Mouse (Mus musculus) stomach, postnatal 0 days (tissue): ENCODE measurements around the gene Ush1c.

ENCODE experiments used
- CTCF ChIP-seq: IDR thresholded peaks from 2 replicates; pipeline ENCODE4 v1.5.1; 2016; ENCODE audit warnings: antibody characterized with exemption, low read depth, mild to moderate bottlenecking, moderate library complexity
- EP300 ChIP-seq: optimal IDR thresholded peaks from 2 replicates; pipeline ENCODE3; 2016; ENCODE audit warnings: antibody characterized with exemption

- no peak for TF ChIP-seq CTCF
- no peak for TF ChIP-seq EP300
These were observed 58.6 kb downstream of the Ush1c start, which contains the start of gene Abcc8 for GRCm38 (mm10) chr7:46179431-46180275.
